Mouse (Mus musculus) cortical plate, adult 2 months (tissue): Measurements from ENCODE around the gene Hist1h2ab.

Experiments used
- CTCF ChIP-seq: fragments of 200-500 bp; IDR thresholded peaks from 2 replicates; pipeline ENCODE4 v1.5.1; 2011; ENCODE audit warnings: mild to moderate bottlenecking, control low read depth, low read length; ENCODE audit not compliant: insufficient read depth; ENCODE audit errors: extremely low read depth
- POLR2A ChIP-seq: fragments of 200-500 bp; IDR thresholded peaks from 2 replicates; pipeline ENCODE4 v1.6.1; 2011; ENCODE audit warnings: mild to moderate bottlenecking, low read length, control low read depth; ENCODE audit not compliant: insufficient read depth; ENCODE audit errors: extremely low read depth

GRCm38 (mm10) chr13:23724239-23724638 lies 26.7 kb upstream of the Hist1h2ab start:
- TF ChIP-seq CTCF, result no peak
- no peak for TF ChIP-seq POLR2A
